Mouse (Mus musculus): ENCODE measurements around the gene Heatr6. TPM values are rescaled to one million over a fixed set of nuclear protein-coding genes. Genes with fewer than 3 reads are reported as not detected.

Gene Heatr6
- polyA plus RNA-seq, 1 experiment from 2014 or later: 28.7 TPM

DNA sequence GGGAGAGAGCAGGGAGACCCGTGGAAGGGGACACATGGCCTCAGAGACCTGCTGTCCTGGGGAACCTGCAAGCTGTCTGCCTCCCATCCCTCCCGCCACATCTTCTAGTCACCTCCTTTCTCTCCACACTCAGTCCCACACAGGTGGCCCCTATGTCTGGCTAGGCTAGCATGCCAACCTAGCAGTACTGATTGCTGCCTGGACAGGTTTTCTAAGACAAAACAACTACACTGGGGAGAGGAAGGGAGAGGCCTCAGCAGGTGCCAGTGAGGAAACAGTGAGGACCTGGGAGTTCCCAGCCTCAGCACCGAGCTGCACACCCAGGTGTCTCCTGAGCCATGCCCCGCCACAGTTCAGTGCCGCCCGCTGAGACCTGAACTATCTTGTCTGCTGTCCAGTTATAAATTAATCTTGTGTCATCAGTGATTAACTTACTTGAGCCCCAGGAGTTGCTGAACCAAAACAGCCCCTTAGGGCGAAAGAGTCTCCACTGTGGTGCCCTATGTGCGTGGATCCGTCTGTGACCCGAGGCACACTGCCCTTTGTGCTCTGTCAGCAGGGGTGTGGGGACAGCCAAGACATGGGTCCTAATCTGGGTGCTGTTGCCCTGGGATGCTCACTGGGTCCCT, 43.6 kb downstream of the Heatr6 start:
- Histone ChIP-seq H3K4me1 (ENCODE audit: control insufficient read depth, insufficient read depth, low read length) (no peaks in the 10 kb centered on the region), H3K27me3 (ENCODE audit: control insufficient read depth, insufficient read depth, low read length) (no peaks in the 10 kb centered on the region), H3K4me3 (ENCODE audit: low read depth, low read length) (no peak overlapping the region), H3K9me3 (ENCODE audit: control insufficient read depth, low read depth, low read length) (no peaks in the 10 kb centered on the region), H3K9ac (replicated peaks; ENCODE audit: low read depth, low read length) (no peak overlapping the region), H3K27ac (ENCODE audit: low read length) (no peak overlapping the region), H3K36me3 (ENCODE audit: control insufficient read depth, insufficient read depth, low read length) (no peaks in the 10 kb centered on the region), H3K4me2 (replicated peaks; ENCODE audit: low read depth, low read length) (no peak overlapping the region)
- 69% methylated on average over 10 of the region's 10 CpGs for WGBS
- ATAC-seq (ENCODE audit: insufficient number of reproducible peaks, insufficient read depth, low FRiP score, low read depth): no peak

- Histone ChIP-seq H3K9me3 (ENCODE audit: control insufficient read depth, low read depth, low read length) (no peaks in the 10 kb centered on the region), H3K27ac (ENCODE audit: low read length) (no peak overlapping the region), H3K4me3 (ENCODE audit: low read depth, low read length) (no peak overlapping the region), H3K4me2 (replicated peaks; ENCODE audit: low read depth, low read length) (no peak overlapping the region), H3K9ac (replicated peaks; ENCODE audit: low read depth, low read length) (no peak overlapping the region), H3K4me1 (ENCODE audit: control insufficient read depth, insufficient read depth, low read length) (no peaks in the 10 kb centered on the region), H3K27me3 (ENCODE audit: control insufficient read depth, insufficient read depth, low read length) (no peaks in the 10 kb centered on the region), H3K36me3 (ENCODE audit: control insufficient read depth, insufficient read depth, low read length) (no peaks in the 10 kb centered on the region)
- WGBS: 74% methylated on average over 12 of the region's 12 CpGs
- no peak for ATAC-seq (ENCODE audit: insufficient number of reproducible peaks, insufficient read depth, low FRiP score, low read depth)
Observed at GRCm38 (mm10) chr11:83799871-83800430, 46.5 kb downstream of the Heatr6 start.

DNA sequence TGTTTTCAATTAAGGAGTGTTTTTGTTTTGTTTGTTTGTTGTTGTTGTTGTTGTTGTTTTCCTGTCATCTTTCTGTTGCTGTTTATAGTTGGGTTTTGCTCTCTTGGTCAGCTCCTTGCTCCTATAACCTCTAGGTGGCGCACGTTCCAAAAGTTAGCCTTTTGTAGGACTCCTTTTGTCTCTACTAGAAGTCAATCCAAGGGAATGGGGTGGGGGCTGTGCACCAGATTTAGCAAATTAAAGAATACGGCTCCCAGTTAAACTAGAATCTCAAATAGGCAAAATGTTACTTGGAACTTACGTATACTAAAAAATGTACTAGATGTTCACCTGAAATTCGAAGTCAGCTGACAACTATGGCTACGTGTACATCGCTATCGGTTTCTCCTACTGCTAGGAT, 48.7 kb downstream of the Heatr6 start:
- no peak for ATAC-seq (ENCODE audit: insufficient number of reproducible peaks, insufficient read depth, low FRiP score, low read depth)
- H3K27ac ChIP-seq (ENCODE audit: low read length): no peak overlapping the region
- no peaks in the 10 kb centered on the region for H3K27me3 ChIP-seq (ENCODE audit: control insufficient read depth, insufficient read depth, low read length)
- 66% methylated on average over 8 of the region's 8 CpGs for WGBS
- H3K9ac ChIP-seq (replicated peaks; ENCODE audit: low read depth, low read length): no peak overlapping the region
- no peak overlapping the region for H3K4me2 ChIP-seq (replicated peaks; ENCODE audit: low read depth, low read length)
- H3K9me3 ChIP-seq (ENCODE audit: control insufficient read depth, low read depth, low read length): no peaks in the 10 kb centered on the region
- no peak overlapping the region for H3K4me3 ChIP-seq (ENCODE audit: low read depth, low read length)
- no peaks in the 10 kb centered on the region for H3K36me3 ChIP-seq (ENCODE audit: control insufficient read depth, insufficient read depth, low read length)
- no peaks in the 10 kb centered on the region for H3K4me1 ChIP-seq (ENCODE audit: control insufficient read depth, insufficient read depth, low read length)

DNA sequence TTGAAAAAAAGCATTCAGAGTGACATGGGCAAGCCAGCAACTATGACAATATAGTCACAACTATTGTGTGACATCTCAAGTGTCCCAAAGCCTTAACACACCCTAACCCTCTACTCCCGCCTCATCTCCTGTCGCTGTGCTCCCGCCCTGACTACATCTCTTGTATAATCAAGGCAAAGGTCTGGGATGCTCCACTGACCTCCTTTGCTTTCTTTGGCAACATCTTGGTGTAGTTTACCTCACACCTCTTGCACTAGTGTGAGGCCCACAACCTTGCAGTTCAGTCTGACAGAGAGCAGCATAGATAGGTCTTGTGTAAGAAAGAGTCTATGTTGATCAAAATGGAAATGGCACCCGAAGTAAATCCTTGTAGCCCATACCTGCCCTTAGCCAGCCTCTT, 49.1 kb downstream of the Heatr6 start:
- no peak overlapping the region for H3K27ac ChIP-seq (ENCODE audit: low read length)
- WGBS: 94% methylated on average over 4 of the region's 4 CpGs
- H3K4me2 ChIP-seq (replicated peaks; ENCODE audit: low read depth, low read length): no peak overlapping the region
- no peaks in the 10 kb centered on the region for H3K27me3 ChIP-seq (ENCODE audit: control insufficient read depth, insufficient read depth, low read length)
- H3K4me1 ChIP-seq (ENCODE audit: control insufficient read depth, insufficient read depth, low read length): no peaks in the 10 kb centered on the region
- H3K9me3 ChIP-seq (ENCODE audit: control insufficient read depth, low read depth, low read length): no peaks in the 10 kb centered on the region
- no peak overlapping the region for H3K9ac ChIP-seq (replicated peaks; ENCODE audit: low read depth, low read length)
- H3K36me3 ChIP-seq (ENCODE audit: control insufficient read depth, insufficient read depth, low read length): no peaks in the 10 kb centered on the region
- ATAC-seq (ENCODE audit: insufficient number of reproducible peaks, insufficient read depth, low FRiP score, low read depth): no peak
- no peak overlapping the region for H3K4me3 ChIP-seq (ENCODE audit: low read depth, low read length)

- Histone ChIP-seq H3K36me3 (ENCODE audit: control insufficient read depth, insufficient read depth, low read length) (no peaks in the 10 kb centered on the region), H3K9me3 (ENCODE audit: control insufficient read depth, low read depth, low read length) (no peaks in the 10 kb centered on the region), H3K27ac (ENCODE audit: low read length) (no peak overlapping the region), H3K27me3 (ENCODE audit: control insufficient read depth, insufficient read depth, low read length) (no peaks in the 10 kb centered on the region), H3K4me3 (ENCODE audit: low read depth, low read length) (no peak overlapping the region), H3K4me1 (ENCODE audit: control insufficient read depth, insufficient read depth, low read length) (no peaks in the 10 kb centered on the region), H3K4me2 (replicated peaks; ENCODE audit: low read depth, low read length) (no peak overlapping the region), H3K9ac (replicated peaks; ENCODE audit: low read depth, low read length) (no peak overlapping the region)
- WGBS: 82% methylated on average over 8 of the region's 8 CpGs
- no peak for ATAC-seq (ENCODE audit: insufficient number of reproducible peaks, insufficient read depth, low FRiP score, low read depth)
Observed at GRCm38 (mm10) chr11:83810441-83810840, 56.9 kb downstream of the Heatr6 start.

DNA sequence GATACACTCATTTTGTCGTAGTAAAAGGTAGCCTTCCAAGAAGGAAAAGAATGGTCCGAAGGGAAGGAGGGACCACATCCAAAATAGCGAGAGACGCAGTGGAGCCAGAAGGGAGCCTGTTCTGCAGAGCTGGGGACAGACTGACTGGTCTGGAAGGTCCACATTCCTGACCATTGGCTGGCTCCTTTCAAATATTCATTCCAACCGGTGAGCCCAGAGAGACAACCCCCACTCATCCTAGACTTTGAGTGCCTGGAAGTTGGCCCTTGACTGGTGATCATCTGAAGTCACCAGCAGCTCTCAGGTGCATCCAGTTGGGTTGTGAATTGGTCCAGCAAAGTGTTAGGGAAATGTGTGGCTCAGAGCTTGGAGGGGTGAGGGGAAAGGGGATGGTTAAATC, 61.7 kb downstream of the Heatr6 start:
- Histone ChIP-seq H3K4me3 (ENCODE audit: low read depth, low read length) (no peak overlapping the region), H3K9me3 (ENCODE audit: control insufficient read depth, low read depth, low read length) (no peaks in the 10 kb centered on the region), H3K4me1 (ENCODE audit: control insufficient read depth, insufficient read depth, low read length) (no peaks in the 10 kb centered on the region), H3K27me3 (ENCODE audit: control insufficient read depth, insufficient read depth, low read length) (no peaks in the 10 kb centered on the region), H3K36me3 (ENCODE audit: control insufficient read depth, insufficient read depth, low read length) (no peaks in the 10 kb centered on the region), H3K4me2 (replicated peaks; ENCODE audit: low read depth, low read length) (no peak overlapping the region), H3K9ac (replicated peaks; ENCODE audit: low read depth, low read length) (no peak overlapping the region), H3K27ac (ENCODE audit: low read length) (no peak overlapping the region)
- ATAC-seq (ENCODE audit: insufficient number of reproducible peaks, insufficient read depth, low FRiP score, low read depth): no peak
- 65% methylated on average over 5 of the region's 5 CpGs for WGBS

GRCm38 (mm10) chr11:83815628-83816027, 62.1 kb downstream of the Heatr6 start:
- Histone ChIP-seq H3K4me2 (replicated peaks; ENCODE audit: low read depth, low read length) (no peak overlapping the region), H3K27me3 (ENCODE audit: control insufficient read depth, insufficient read depth, low read length) (no peaks in the 10 kb centered on the region), H3K9me3 (ENCODE audit: control insufficient read depth, low read depth, low read length) (no peaks in the 10 kb centered on the region), H3K36me3 (ENCODE audit: control insufficient read depth, insufficient read depth, low read length) (no peaks in the 10 kb centered on the region), H3K4me3 (ENCODE audit: low read depth, low read length) (no peak overlapping the region), H3K4me1 (ENCODE audit: control insufficient read depth, insufficient read depth, low read length) (no peaks in the 10 kb centered on the region), H3K9ac (replicated peaks; ENCODE audit: low read depth, low read length) (no peak overlapping the region), H3K27ac (ENCODE audit: low read length) (no peak overlapping the region)
- 6% methylated on average over 9 of the region's 9 CpGs for WGBS
- ATAC-seq (ENCODE audit: insufficient number of reproducible peaks, insufficient read depth, low FRiP score, low read depth): no peak

GRCm38 (mm10) chr11:83817048-83817447, 63.6 kb downstream of the Heatr6 start:
- ATAC-seq (ENCODE audit: insufficient number of reproducible peaks, insufficient read depth, low FRiP score, low read depth): no peak
- Histone ChIP-seq H3K4me2 (replicated peaks; ENCODE audit: low read depth, low read length) (no peak overlapping the region), H3K9me3 (ENCODE audit: control insufficient read depth, low read depth, low read length) (no peaks in the 10 kb centered on the region), H3K36me3 (ENCODE audit: control insufficient read depth, insufficient read depth, low read length) (no peaks in the 10 kb centered on the region), H3K4me3 (ENCODE audit: low read depth, low read length) (no peak overlapping the region), H3K27me3 (ENCODE audit: control insufficient read depth, insufficient read depth, low read length) (no peaks in the 10 kb centered on the region), H3K4me1 (ENCODE audit: control insufficient read depth, insufficient read depth, low read length) (no peaks in the 10 kb centered on the region), H3K27ac (ENCODE audit: low read length) (no peak overlapping the region), H3K9ac (replicated peaks; ENCODE audit: low read depth, low read length) (no peak overlapping the region)
- 74% methylated on average over 6 of the region's 6 CpGs for WGBS

GRCm38 (mm10) chr11:83817994-83818393, 64.5 kb downstream of the Heatr6 start:
- no peak overlapping the region for H3K4me2 ChIP-seq (replicated peaks; ENCODE audit: low read depth, low read length)
- H3K4me1 ChIP-seq (ENCODE audit: control insufficient read depth, insufficient read depth, low read length): no peaks in the 10 kb centered on the region
- no peak overlapping the region for H3K4me3 ChIP-seq (ENCODE audit: low read depth, low read length)
- 55% methylated on average over 4 of the region's 4 CpGs for WGBS
- H3K9me3 ChIP-seq (ENCODE audit: control insufficient read depth, low read depth, low read length): no peaks in the 10 kb centered on the region
- no peaks in the 10 kb centered on the region for H3K27me3 ChIP-seq (ENCODE audit: control insufficient read depth, insufficient read depth, low read length)
- no peak for ATAC-seq (ENCODE audit: insufficient number of reproducible peaks, insufficient read depth, low FRiP score, low read depth)
- no peaks in the 10 kb centered on the region for H3K36me3 ChIP-seq (ENCODE audit: control insufficient read depth, insufficient read depth, low read length)
- H3K9ac ChIP-seq (replicated peaks; ENCODE audit: low read depth, low read length): no peak overlapping the region
- H3K27ac ChIP-seq (ENCODE audit: low read length): no peak overlapping the region
